ENCODE assay signal across 12 mouse cellular contexts in genomic region chr6:148615931-148616330, GRCm38 (mm10).
DNase-seq lines count a peak whose midpoint lies in the region; ATAC-seq and TF ChIP-seq lines count a peak whose summit lies in the region.
"Had no signal": no experiment of that assay in that cellular context is flagged by ENCODE, and none has a peak within 500 bp of the region (broad histone marks: within the 10 kb centered on the region; RNA-seq: fewer than 3 reads in every experiment).

No protein-coding gene starts in this region.

- no peak overlapping the region for H3K9ac ChIP-seq in forebrain, embryonic 16.5 days (replicated peaks; ENCODE audit: low read depth, low read length)
- no peak overlapping the region for H3K9ac ChIP-seq in forebrain, embryonic 12.5 days
- no peak overlapping the region for H3K9ac ChIP-seq in midbrain, embryonic 13.5 days (replicated peaks)
- H3K9ac ChIP-seq in midbrain, embryonic 15.5 days: no peak overlapping the region
- H3K9ac ChIP-seq in liver, embryonic 15.5 days: no peak overlapping the region
- H3K9ac ChIP-seq in stomach, postnatal 0 days (ENCODE audit: low read length): no peak overlapping the region
- H3K9ac ChIP-seq: neural tube, embryonic 13.5 days had no signal

- peak; percentile 41 for ATAC-seq in forebrain, embryonic 16.5 days
- no peak for ATAC-seq in forebrain, embryonic 12.5 days (ENCODE audit: low FRiP score)
- 0 out of 2 replicates have a peak, but pooled peaks have one; percentile 27 for ATAC-seq in midbrain, embryonic 13.5 days
- no peak; the same call in 1 of the 2 replicates for ATAC-seq in midbrain, embryonic 15.5 days (replicated peaks)
- peak; percentile 40 for ATAC-seq in liver, embryonic 15.5 days (ENCODE audit: insufficient read depth)
- no peak for ATAC-seq in stomach, postnatal 0 days (ENCODE audit: low FRiP score, low TSS enrichment)

- 21% methylated on average over 4 of the region's 4 CpGs for WGBS in forebrain, embryonic 16.5 days
- WGBS in forebrain, embryonic 12.5 days: 19% methylated on average over 4 of the region's 4 CpGs
- WGBS in midbrain, embryonic 13.5 days: 21% methylated on average over 4 of the region's 4 CpGs
- 20% methylated on average over 4 of the region's 4 CpGs for WGBS in midbrain, embryonic 15.5 days
- 6% methylated on average over 4 of the region's 4 CpGs for WGBS in liver, embryonic 15.5 days (ENCODE audit: insufficient replicate concordance)
- 29% methylated on average over 4 of the region's 4 CpGs for WGBS in stomach, postnatal 0 days

- DNase-seq in stomach, postnatal 0 days (ENCODE audit: low spot score): no peak
- DNase-seq in cerebellum, adult 9-10 months: no peak
- no peak for DNase-seq in urinary bladder, postnatal 10 days (ENCODE audit: low spot score)
- DNase-seq: kidney, adult 2 months; layer of hippocampus, adult 9-11 months had no signal

- no peaks in the 10 kb centered on the region; the same call in 1 of the 2 replicates for H3K4me1 ChIP-seq in forebrain, embryonic 16.5 days (replicated peaks; ENCODE audit: control insufficient read depth, insufficient read depth, low read length)
- H3K4me1 ChIP-seq in forebrain, embryonic 12.5 days: peaks cover 6% of the 10 kb centered on the region; the same call in 1 of the 2 replicates
- peaks cover 7% of the 10 kb centered on the region; the same call in 1 of the 2 replicates for H3K4me1 ChIP-seq in midbrain, embryonic 13.5 days (replicated peaks)
- peaks cover 5% of the 10 kb centered on the region; the same call in 1 of the 2 replicates for H3K4me1 ChIP-seq in midbrain, embryonic 15.5 days
- peaks cover 45% of the 10 kb centered on the region for H3K4me1 ChIP-seq in liver, embryonic 15.5 days (replicated peaks)
- no peaks in the 10 kb centered on the region for H3K4me1 ChIP-seq in stomach, postnatal 0 days (replicated peaks; ENCODE audit: control insufficient read depth, insufficient read depth)

- H3K4me3 ChIP-seq in forebrain, embryonic 16.5 days (replicated peaks; ENCODE audit: low read length): no peak overlapping the region
- H3K4me3 ChIP-seq in forebrain, embryonic 12.5 days (replicated peaks): no peak overlapping the region
- no peak overlapping the region for H3K4me3 ChIP-seq in midbrain, embryonic 13.5 days (replicated peaks)
- H3K4me3 ChIP-seq in midbrain, embryonic 15.5 days: no peak overlapping the region
- no peak overlapping the region for H3K4me3 ChIP-seq in liver, embryonic 15.5 days (replicated peaks)
- no peak overlapping the region for H3K4me3 ChIP-seq in stomach, postnatal 0 days (ENCODE audit: low read depth, low read length)
- H3K4me3 ChIP-seq: megakaryocyte, embryonic 14.5 days; neural tube, embryonic 13.5 days had no signal

- no peak for TF ChIP-seq EP300 in stomach, postnatal 0 days (optimal IDR thresholded peaks at IDR 0.05)

- H3K27me3 ChIP-seq in forebrain, embryonic 16.5 days (replicated peaks; ENCODE audit: control insufficient read depth, insufficient read depth, low read length): no peaks in the 10 kb centered on the region
- H3K27me3 ChIP-seq in forebrain, embryonic 12.5 days: no peaks in the 10 kb centered on the region
- no peaks in the 10 kb centered on the region for H3K27me3 ChIP-seq in midbrain, embryonic 13.5 days
- H3K27me3 ChIP-seq in midbrain, embryonic 15.5 days (replicated peaks): no peaks in the 10 kb centered on the region
- no peaks in the 10 kb centered on the region for H3K27me3 ChIP-seq in liver, embryonic 15.5 days
- H3K27me3 ChIP-seq in stomach, postnatal 0 days (ENCODE audit: control insufficient read depth, insufficient read depth, low read length): no peaks in the 10 kb centered on the region
- H3K27me3 ChIP-seq: neural tube, embryonic 13.5 days had no signal

- H3K9me3 ChIP-seq in forebrain, embryonic 16.5 days (ENCODE audit: control insufficient read depth, low read length): no peaks in the 10 kb centered on the region
- no peaks in the 10 kb centered on the region for H3K9me3 ChIP-seq in forebrain, embryonic 12.5 days
- H3K9me3 ChIP-seq in midbrain, embryonic 13.5 days: no peaks in the 10 kb centered on the region
- no peaks in the 10 kb centered on the region for H3K9me3 ChIP-seq in midbrain, embryonic 15.5 days
- no peaks in the 10 kb centered on the region for H3K9me3 ChIP-seq in liver, embryonic 15.5 days (replicated peaks)
- no peaks in the 10 kb centered on the region for H3K9me3 ChIP-seq in stomach, postnatal 0 days (ENCODE audit: control insufficient read depth, low read length)
- H3K9me3 ChIP-seq: megakaryocyte, embryonic 14.5 days; neural tube, embryonic 13.5 days had no signal

- H3K4me2 ChIP-seq in forebrain, embryonic 16.5 days (ENCODE audit: low read length): no peak overlapping the region
- H3K4me2 ChIP-seq in forebrain, embryonic 12.5 days: no peak overlapping the region
- H3K4me2 ChIP-seq in midbrain, embryonic 13.5 days (replicated peaks): no peak overlapping the region
- no peak overlapping the region for H3K4me2 ChIP-seq in midbrain, embryonic 15.5 days
- H3K4me2 ChIP-seq in liver, embryonic 15.5 days: peak overlapping the region; percentile 50
- no peak overlapping the region; the same call in 1 of the 2 replicates for H3K4me2 ChIP-seq in stomach, postnatal 0 days (replicated peaks; ENCODE audit: low read depth)
- H3K4me2 ChIP-seq: neural tube, embryonic 13.5 days had no signal

- no peak overlapping the region; the same call in 1 of the 2 replicates for H3K27ac ChIP-seq in forebrain, embryonic 16.5 days (ENCODE audit: low read length)
- H3K27ac ChIP-seq in forebrain, embryonic 12.5 days: no peak overlapping the region
- H3K27ac ChIP-seq in midbrain, embryonic 13.5 days: no peak overlapping the region
- H3K27ac ChIP-seq in midbrain, embryonic 15.5 days: no peak overlapping the region
- H3K27ac ChIP-seq in liver, embryonic 15.5 days (replicated peaks): peak overlapping the region; percentile 65
- peak overlapping the region; percentile 18; the same call in 1 of the 2 replicates for H3K27ac ChIP-seq in stomach, postnatal 0 days (replicated peaks)
- H3K27ac ChIP-seq: neural tube, embryonic 13.5 days had no signal

- no peaks in the 10 kb centered on the region for H3K36me3 ChIP-seq in forebrain, embryonic 16.5 days (ENCODE audit: control insufficient read depth, insufficient read depth)
- no peaks in the 10 kb centered on the region for H3K36me3 ChIP-seq in forebrain, embryonic 12.5 days (replicated peaks)
- H3K36me3 ChIP-seq in midbrain, embryonic 13.5 days: no peaks in the 10 kb centered on the region
- no peaks in the 10 kb centered on the region for H3K36me3 ChIP-seq in midbrain, embryonic 15.5 days (replicated peaks)
- H3K36me3 ChIP-seq in liver, embryonic 15.5 days (replicated peaks): no peaks in the 10 kb centered on the region
- H3K36me3 ChIP-seq in stomach, postnatal 0 days (ENCODE audit: control insufficient read depth, insufficient read depth, low read length): no peaks in the 10 kb centered on the region
- H3K36me3 ChIP-seq: neural tube, embryonic 13.5 days had no signal

- TF ChIP-seq CTCF in stomach, postnatal 0 days (IDR thresholded peaks at IDR 0.05; ENCODE audit: low read depth): no peak

Comparison
In these comparisons a context has a peak if more than half of its experiments do, and no peak if none do; other contexts are left out.
1. ATAC-seq: peak in forebrain, embryonic 16.5 days (single experiment), midbrain, embryonic 13.5 days (single experiment) and liver, embryonic 15.5 days (single experiment); none in forebrain, embryonic 12.5 days (single experiment), midbrain, embryonic 15.5 days (single experiment) and stomach, postnatal 0 days (single experiment).
2. H3K27ac ChIP-seq: peak in liver, embryonic 15.5 days (single experiment) and stomach, postnatal 0 days (single experiment); none in forebrain, embryonic 16.5 days (single experiment), forebrain, embryonic 12.5 days (single experiment), midbrain, embryonic 13.5 days (single experiment) and midbrain, embryonic 15.5 days (single experiment).